Mouse (Mus musculus): Measurements from ENCODE around the gene Lhx3.

Lhx3 gene

GRCm38 (mm10) chr2:26201926-26202848 is 5.9 kb downstream of the Lhx3 start:
- no peak for DNase-seq

- no peak for DNase-seq
Observed at GRCm38 (mm10) chr2:26198488-26198887, 9.6 kb downstream of the Lhx3 start.

GRCm38 (mm10) chr2:26194552-26195339 is 13.3 kb downstream of the Lhx3 start:
- no peak for DNase-seq

- peak; percentile 94 for DNase-seq
Observed at GRCm38 (mm10) chr2:26188517-26188916, 19.6 kb downstream of the Lhx3 start.

GRCm38 (mm10) chr2:26184352-26184751 is 23.7 kb downstream of the Lhx3 start:
- no peak for DNase-seq

- no peak for DNase-seq
Observed at GRCm38 (mm10) chr2:26182646-26183045, 25.4 kb downstream of the Lhx3 start.

GRCm38 (mm10) chr2:26177189-26177588 is 30.9 kb downstream of the Lhx3 start:
- no peak for DNase-seq

GRCm38 (mm10) chr2:26176731-26177130 is 31.4 kb downstream of the Lhx3 start:
- DNase-seq = no peak

GRCm38 (mm10) chr2:26175191-26175590 is 32.9 kb downstream of the Lhx3 start:
- DNase-seq = no peak

- DNase-seq = no peak
Observed at GRCm38 (mm10) chr2:26172166-26172565, 35.9 kb downstream of the Lhx3 start.

GRCm38 (mm10) chr2:26170376-26170775 is 37.7 kb downstream of the Lhx3 start:
- DNase-seq = no peak

GRCm38 (mm10) chr2:26168843-26169579 is 39.1 kb downstream of the Lhx3 start:
- peak; percentile 89 for DNase-seq

GRCm38 (mm10) chr2:26166890-26167289 is 41.2 kb downstream of the Lhx3 start:
- DNase-seq = peak; percentile 73

- peak; percentile 71 for DNase-seq
Observed at GRCm38 (mm10) chr2:26158064-26158463, 50.0 kb downstream of the Lhx3 start.

- no peak for DNase-seq
Observed at GRCm38 (mm10) chr2:26156191-26156977, 51.7 kb downstream of the Lhx3 start.

GRCm38 (mm10) chr2:26155737-26156136 is 52.4 kb downstream of the Lhx3 start:
- peak; percentile 82 for DNase-seq

GRCm38 (mm10) chr2:26154586-26154985 is 53.5 kb downstream of the Lhx3 start:
- DNase-seq = peak; percentile 79

- DNase-seq = peak; percentile 84
Observed at GRCm38 (mm10) chr2:26153909-26154340, 54.2 kb downstream of the Lhx3 start.

GRCm38 (mm10) chr2:26153295-26153694 is 54.8 kb downstream of the Lhx3 start:
- DNase-seq = peak; percentile 85
